Mouse (Mus musculus): Measurements from ENCODE around the gene Hmcn2.

DNA sequence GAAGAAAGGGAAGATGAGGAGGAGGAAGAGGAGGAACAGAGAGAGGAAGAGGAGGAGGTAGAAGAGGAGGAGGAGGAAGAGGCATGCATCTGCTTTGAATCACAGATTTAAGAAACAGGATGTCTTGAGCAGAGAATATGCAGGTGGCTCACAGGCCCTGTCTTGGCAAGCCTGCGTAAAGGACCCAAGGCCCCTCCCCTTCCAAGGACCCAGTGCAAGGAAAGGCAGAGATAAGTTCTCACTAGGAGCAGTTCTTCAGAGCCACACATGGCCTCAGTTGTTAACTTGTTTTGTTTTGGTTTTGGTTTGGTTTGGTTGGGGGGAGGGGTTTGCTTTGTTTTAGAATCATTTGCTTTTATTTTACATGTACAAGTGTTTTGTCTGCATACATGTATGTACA is 137.3 kb downstream of the Hmcn2 start:
- TF ChIP-seq POLR2A (IDR thresholded peaks at IDR 0.05; ENCODE audit: low read depth, low read length) (no peak), CTCF (conservative IDR thresholded peaks at IDR 0.05 in 1 of 2, IDR thresholded peaks at IDR 0.05 in 1 of 2; ENCODE audit: low read depth in 2 of 2, low read length in 2 of 2) (no peak)
